Comparison of ENCODE assay signal across 12 mouse cellular contexts in genomic region chr19:47821494-47821872, GRCm38 (mm10). TPM values are rescaled to one million over a fixed set of nuclear protein-coding genes. Genes with fewer than 3 reads are reported as not detected.
DNase-seq lines count a peak whose midpoint lies in the region; ATAC-seq and TF ChIP-seq lines count a peak whose summit lies in the region.
"Had no signal": no experiment of that assay in that cellular context is flagged by ENCODE, and none has a peak within 500 bp of the region (broad histone marks: within the 10 kb centered on the region; RNA-seq: fewer than 3 reads in every experiment).

No protein-coding gene starts in this region.

- 0 out of 2 replicates have a peak, but pooled peaks cover 3% of the 10 kb centered on the region for H3K4me1 ChIP-seq in heart, embryonic 16.5 days (ENCODE audit: control insufficient read depth, insufficient read depth, low read length)
- no peaks in the 10 kb centered on the region for H3K4me1 ChIP-seq in midbrain, embryonic 13.5 days (replicated peaks)
- no peaks in the 10 kb centered on the region for H3K4me1 ChIP-seq in midbrain, embryonic 14.5 days (ENCODE audit: control insufficient read depth, insufficient read depth, low read length)
- H3K4me1 ChIP-seq in intestine, embryonic 16.5 days (ENCODE audit: control insufficient read depth, insufficient read depth, low read length), result peaks cover 7% of the 10 kb centered on the region; the same call in 1 of the 2 replicates
- no peaks in the 10 kb centered on the region; the same call in 1 of the 2 replicates for H3K4me1 ChIP-seq in stomach, postnatal 0 days (replicated peaks; ENCODE audit: control insufficient read depth, insufficient read depth)
- no peaks in the 10 kb centered on the region for H3K4me1 ChIP-seq in cerebellum, adult 2 months (ENCODE audit: control insufficient read depth, insufficient read depth, low read length)
- H3K4me1 ChIP-seq: liver, embryonic 15.5 days had no signal

- no peak for TF ChIP-seq POLR2A in cerebellum, adult 2 months (IDR thresholded peaks at IDR 0.05; ENCODE audit: borderline replicate concordance, insufficient read depth, low read length)

- no peak overlapping the region for H3K4me3 ChIP-seq in heart, embryonic 16.5 days (ENCODE audit: low read length)
- no peak overlapping the region for H3K4me3 ChIP-seq in midbrain, embryonic 13.5 days (replicated peaks)
- no peak overlapping the region for H3K4me3 ChIP-seq in midbrain, embryonic 14.5 days (replicated peaks; ENCODE audit: low read depth, low read length)
- no peak overlapping the region for H3K4me3 ChIP-seq in intestine, embryonic 16.5 days (ENCODE audit: low read length)
- no peak overlapping the region for H3K4me3 ChIP-seq in stomach, postnatal 0 days (ENCODE audit: low read depth, low read length)
- H3K4me3 ChIP-seq in cerebellum, adult 2 months (replicated peaks; ENCODE audit: insufficient read depth, low read depth, low read length), result no peak overlapping the region
- H3K4me3 ChIP-seq: liver, embryonic 15.5 days had no signal

- no peak for ATAC-seq in heart, embryonic 16.5 days (replicated peaks; ENCODE audit: extremely low read depth, insufficient read depth, low FRiP score)
- 0 out of 2 replicates have a peak, but pooled peaks have one; percentile 27 for ATAC-seq in midbrain, embryonic 13.5 days
- ATAC-seq in midbrain, embryonic 14.5 days (ENCODE audit: low FRiP score, low TSS enrichment), result no peak
- ATAC-seq in intestine, embryonic 16.5 days, result 0 out of 2 replicates have a peak, but pooled peaks have one; percentile 44
- ATAC-seq in stomach, postnatal 0 days (ENCODE audit: low FRiP score, low TSS enrichment), result no peak

- H3K36me3 ChIP-seq in heart, embryonic 16.5 days (ENCODE audit: control insufficient read depth, insufficient read depth), result no peaks in the 10 kb centered on the region
- H3K36me3 ChIP-seq in midbrain, embryonic 13.5 days, result no peaks in the 10 kb centered on the region
- H3K36me3 ChIP-seq in midbrain, embryonic 14.5 days (ENCODE audit: control insufficient read depth, insufficient read depth, low read length), result no peaks in the 10 kb centered on the region
- no peaks in the 10 kb centered on the region for H3K36me3 ChIP-seq in intestine, embryonic 16.5 days (ENCODE audit: control insufficient read depth, insufficient read depth, low read length)
- H3K36me3 ChIP-seq in stomach, postnatal 0 days (ENCODE audit: control insufficient read depth, insufficient read depth, low read length), result no peaks in the 10 kb centered on the region
- H3K36me3 ChIP-seq: liver, embryonic 15.5 days had no signal

- H3K4me2 ChIP-seq in heart, embryonic 16.5 days (ENCODE audit: low read depth, low read length), result peak overlapping the region; percentile 15; the same call in 1 of the 2 replicates
- H3K4me2 ChIP-seq in midbrain, embryonic 13.5 days (replicated peaks), result no peak overlapping the region
- H3K4me2 ChIP-seq in midbrain, embryonic 14.5 days (ENCODE audit: low read length), result no peak overlapping the region
- no peak overlapping the region for H3K4me2 ChIP-seq in intestine, embryonic 16.5 days (ENCODE audit: low read depth, low read length)
- no peak overlapping the region for H3K4me2 ChIP-seq in stomach, postnatal 0 days (replicated peaks; ENCODE audit: low read depth)
- H3K4me2 ChIP-seq: hindbrain, embryonic 14.5 days; liver, embryonic 15.5 days had no signal

- TF ChIP-seq EP300 in stomach, postnatal 0 days (optimal IDR thresholded peaks at IDR 0.05), result no peak

- intact Hi-C loops in heart, postnatal 14 days (cut with DNase I), result loop anchor here (2.0 to 10.0 kb wide), 2 partner anchors 163 to 467 kb away; no protein-coding TSS in a partner anchor

- WGBS in heart, embryonic 16.5 days, result 37% methylated on average over 7 of the region's 7 CpGs
- WGBS in midbrain, embryonic 13.5 days, result 67% methylated on average over 7 of the region's 7 CpGs
- 66% methylated on average over 7 of the region's 7 CpGs for WGBS in midbrain, embryonic 14.5 days
- 55% methylated on average over 7 of the region's 7 CpGs for WGBS in intestine, embryonic 16.5 days
- 37% methylated on average over 7 of the region's 7 CpGs for WGBS in stomach, postnatal 0 days
- 42% methylated on average over 7 of the region's 7 CpGs for WGBS in cerebellum, adult 2 months

- H3K27me3 ChIP-seq in heart, embryonic 16.5 days (ENCODE audit: control insufficient read depth, insufficient read depth, low read length), result no peaks in the 10 kb centered on the region
- 0 out of 2 replicates have a peak, but pooled peaks cover 4% of the 10 kb centered on the region for H3K27me3 ChIP-seq in midbrain, embryonic 13.5 days
- H3K27me3 ChIP-seq in midbrain, embryonic 14.5 days (ENCODE audit: control insufficient read depth, insufficient read depth, low read length), result no peaks in the 10 kb centered on the region
- no peaks in the 10 kb centered on the region for H3K27me3 ChIP-seq in intestine, embryonic 16.5 days (replicated peaks; ENCODE audit: control insufficient read depth, insufficient read depth, low read length)
- no peaks in the 10 kb centered on the region for H3K27me3 ChIP-seq in stomach, postnatal 0 days (ENCODE audit: control insufficient read depth, insufficient read depth, low read length)
- H3K27me3 ChIP-seq in cerebellum, adult 2 months (ENCODE audit: control insufficient read depth, insufficient read depth, low read length), result no peaks in the 10 kb centered on the region

- DNase-seq in heart, postnatal 14 days, result no peak
- DNase-seq in midbrain, embryonic 14.5 days, result no peak
- DNase-seq in stomach, postnatal 0 days (ENCODE audit: low spot score), result peak; percentile 39
- no peak for DNase-seq in cerebellum, adult 2 months
- no peak for DNase-seq in thymus, postnatal 14 days

- H3K27ac ChIP-seq in heart, embryonic 16.5 days (ENCODE audit: low read length), result no peak overlapping the region
- H3K27ac ChIP-seq in midbrain, embryonic 13.5 days, result no peak overlapping the region
- no peak overlapping the region for H3K27ac ChIP-seq in midbrain, embryonic 14.5 days (replicated peaks; ENCODE audit: low read depth, low read length)
- no peak overlapping the region for H3K27ac ChIP-seq in intestine, embryonic 16.5 days (ENCODE audit: low read length)
- H3K27ac ChIP-seq in stomach, postnatal 0 days (replicated peaks), result no peak overlapping the region
- H3K27ac ChIP-seq in cerebellum, adult 2 months (ENCODE audit: insufficient read depth, low read length), result no peak overlapping the region
- H3K27ac ChIP-seq: hindbrain, embryonic 14.5 days; liver, embryonic 15.5 days had no signal

- H3K9me3 ChIP-seq in heart, embryonic 16.5 days (replicated peaks; ENCODE audit: control insufficient read depth, low read length), result no peaks in the 10 kb centered on the region
- no peaks in the 10 kb centered on the region for H3K9me3 ChIP-seq in midbrain, embryonic 13.5 days
- no peaks in the 10 kb centered on the region for H3K9me3 ChIP-seq in midbrain, embryonic 14.5 days (ENCODE audit: control insufficient read depth, low read length)
- no peaks in the 10 kb centered on the region for H3K9me3 ChIP-seq in intestine, embryonic 16.5 days (ENCODE audit: control insufficient read depth, low read length)
- no peaks in the 10 kb centered on the region for H3K9me3 ChIP-seq in stomach, postnatal 0 days (ENCODE audit: control insufficient read depth, low read length)
- H3K9me3 ChIP-seq: liver, embryonic 15.5 days had no signal

- TF ChIP-seq CTCF in stomach, postnatal 0 days (IDR thresholded peaks at IDR 0.05; ENCODE audit: low read depth), result no peak
- no peak for TF ChIP-seq CTCF in cerebellum, adult 2 months (IDR thresholded peaks at IDR 0.05; ENCODE audit: borderline replicate concordance, insufficient read depth, low read depth, low read length)

- no peak overlapping the region for H3K9ac ChIP-seq in heart, embryonic 16.5 days (ENCODE audit: low read length)
- H3K9ac ChIP-seq in midbrain, embryonic 13.5 days (replicated peaks), result no peak overlapping the region
- H3K9ac ChIP-seq in midbrain, embryonic 14.5 days (replicated peaks; ENCODE audit: low read length), result no peak overlapping the region
- H3K9ac ChIP-seq in intestine, embryonic 16.5 days (ENCODE audit: low read depth, low read length), result no peak overlapping the region
- H3K9ac ChIP-seq in stomach, postnatal 0 days (ENCODE audit: low read length), result no peak overlapping the region
- H3K9ac ChIP-seq: forebrain, postnatal 0 days; hindbrain, embryonic 14.5 days; liver, embryonic 15.5 days had no signal

RNA-seq across cellular contexts. Expression of gene Gsto1, which starts 33.3 kb away (rescaled TPM):
- 115 and 121 TPM in 2 replicates for polyA plus RNA-seq in heart, embryonic 16.5 days (2015; fragmentation: Nextera tagmentation; extraction: Ambion mirVana)
- 100 to 1,000 TPM; 133 to 134 TPM for total RNA-seq in heart, postnatal 14 days (2021)
- polyA plus RNA-seq in midbrain, embryonic 13.5 days (2015; fragmentation: Nextera tagmentation; extraction: Ambion mirVana), result 89.1 and 98.3 TPM in 2 replicates
- 115 and 150 TPM in 2 replicates for polyA plus RNA-seq in midbrain, embryonic 14.5 days (2014; fragmentation: Nextera tagmentation; extraction: Ambion mirVana)
- 588 and 626 TPM in 2 replicates for polyA plus RNA-seq in intestine, embryonic 16.5 days (2015; fragmentation: Nextera tagmentation; extraction: Ambion mirVana)
- 3,153 and 3,669 TPM in 2 replicates for polyA plus RNA-seq in stomach, postnatal 0 days (2015; fragmentation: Nextera tagmentation; extraction: Ambion mirVana)
- polyA plus RNA-seq in cerebellum, adult 2 months (2012; rRNA removed), result 40.5 and 42.1 TPM in 2 replicates

RNA-seq across cellular contexts. Expression of gene Gsto2, which starts 43.9 kb away (rescaled TPM):
- polyA plus RNA-seq in heart, embryonic 16.5 days (2015; fragmentation: Nextera tagmentation; extraction: Ambion mirVana), result 0.77 and 1.1 TPM in 2 replicates
- total RNA-seq in heart, postnatal 14 days (2021), result 1 to 10 TPM; 1.6 to 1.7 TPM
- polyA plus RNA-seq in midbrain, embryonic 13.5 days (2015; fragmentation: Nextera tagmentation; extraction: Ambion mirVana), result 1.2 and 1.5 TPM in 2 replicates
- polyA plus RNA-seq in midbrain, embryonic 14.5 days (2014; fragmentation: Nextera tagmentation; extraction: Ambion mirVana), result 1.0 and 1.2 TPM in 2 replicates
- polyA plus RNA-seq in intestine, embryonic 16.5 days (2015; fragmentation: Nextera tagmentation; extraction: Ambion mirVana), result 0.68 and 1.2 TPM in 2 replicates
- 3.5 and 4.2 TPM in 2 replicates for polyA plus RNA-seq in stomach, postnatal 0 days (2015; fragmentation: Nextera tagmentation; extraction: Ambion mirVana)
- polyA plus RNA-seq in cerebellum, adult 2 months (2012; rRNA removed), result 2.5 and 2.9 TPM in 2 replicates
- polyA plus RNA-seq: small intestine, adult 2 months had no signal

Comparison
In these comparisons a context has a peak if more than half of its experiments do, and no peak if none do; other contexts are left out.
1. ATAC-seq: peak in midbrain, embryonic 13.5 days (single experiment) and intestine, embryonic 16.5 days (single experiment); none in heart, embryonic 16.5 days (single experiment), midbrain, embryonic 14.5 days (single experiment) and stomach, postnatal 0 days (single experiment).